In genomic region chr10:58937521-58937920, GRCm38 (mm10) we compare ENCODE assay signal across 25 mouse cellular contexts.
DNase-seq lines count a peak whose midpoint lies in the region; ATAC-seq and TF ChIP-seq lines count a peak whose summit lies in the region.
"Had no signal": no experiment of that assay in that cellular context is flagged by ENCODE, and none has a peak within 500 bp of the region (broad histone marks: within the 10 kb centered on the region; RNA-seq: fewer than 3 reads in every experiment).

No protein-coding gene starts in this region.

- TF ChIP-seq CTCF in lung, embryonic 14.5 days (IDR thresholded peaks at IDR 0.05; ENCODE audit: low read depth) = no peak
- no peak for TF ChIP-seq CTCF in lung, adult 2 months (IDR thresholded peaks at IDR 0.05; ENCODE audit: insufficient read depth, low read length)
- TF ChIP-seq CTCF in forebrain, postnatal 0 days (IDR thresholded peaks at IDR 0.05; ENCODE audit: low read depth) = no peak

- ATAC-seq in forebrain, embryonic 13.5 days = 0 out of 2 replicates have a peak, but pooled peaks have one; percentile 34
- ATAC-seq in forebrain, embryonic 12.5 days (ENCODE audit: low FRiP score) = no peak
- 0 out of 2 replicates have a peak, but pooled peaks have one; percentile 22 for ATAC-seq in hindbrain, embryonic 13.5 days (ENCODE audit: low FRiP score)
- no peak; the same call in 1 of the 2 replicates for ATAC-seq in hindbrain, embryonic 14.5 days (ENCODE audit: low FRiP score)
- ATAC-seq in lung, embryonic 14.5 days (ENCODE audit: insufficient read depth) = no peak
- ATAC-seq in forebrain, postnatal 0 days = no peak
- ATAC-seq: liver, embryonic 12.5 days; midbrain, embryonic 13.5 days had no signal

- H3K4me2 ChIP-seq in forebrain, embryonic 13.5 days = no peak overlapping the region
- H3K4me2 ChIP-seq in forebrain, embryonic 12.5 days = no peak overlapping the region
- no peak overlapping the region for H3K4me2 ChIP-seq in hindbrain, embryonic 13.5 days
- H3K4me2 ChIP-seq in hindbrain, embryonic 14.5 days (replicated peaks) = no peak overlapping the region
- H3K4me2 ChIP-seq in lung, embryonic 14.5 days = no peak overlapping the region
- no peak overlapping the region for H3K4me2 ChIP-seq in forebrain, postnatal 0 days (ENCODE audit: low read depth)
- H3K4me2 ChIP-seq: embryonic facial prominence, embryonic 15.5 days; heart, embryonic 15.5 days; kidney, embryonic 15.5 days; limb, embryonic 13.5 days; liver, embryonic 12.5 days; lung, embryonic 15.5 days; midbrain, embryonic 13.5 days; stomach, embryonic 15.5 days had no signal

- H3K9ac ChIP-seq in forebrain, embryonic 13.5 days = no peak overlapping the region
- H3K9ac ChIP-seq in forebrain, embryonic 12.5 days = no peak overlapping the region
- H3K9ac ChIP-seq in hindbrain, embryonic 13.5 days = no peak overlapping the region
- no peak overlapping the region for H3K9ac ChIP-seq in hindbrain, embryonic 14.5 days
- H3K9ac ChIP-seq in lung, embryonic 14.5 days = no peak overlapping the region
- no peak overlapping the region for H3K9ac ChIP-seq in forebrain, postnatal 0 days
- H3K9ac ChIP-seq: embryonic facial prominence, embryonic 15.5 days; heart, embryonic 15.5 days; kidney, embryonic 15.5 days; limb, embryonic 13.5 days; liver, embryonic 12.5 days; lung, embryonic 15.5 days; midbrain, embryonic 13.5 days; stomach, embryonic 15.5 days had no signal

- no peaks in the 10 kb centered on the region for H3K27me3 ChIP-seq in forebrain, embryonic 13.5 days
- H3K27me3 ChIP-seq in forebrain, embryonic 12.5 days = peaks cover 6% of the 10 kb centered on the region; the same call in 1 of the 2 replicates
- H3K27me3 ChIP-seq in hindbrain, embryonic 13.5 days = no peaks in the 10 kb centered on the region
- H3K27me3 ChIP-seq in hindbrain, embryonic 14.5 days (ENCODE audit: control insufficient read depth, insufficient read depth, low read length) = no peaks in the 10 kb centered on the region
- no peaks in the 10 kb centered on the region for H3K27me3 ChIP-seq in lung, embryonic 14.5 days (ENCODE audit: insufficient read depth, low read length)
- H3K27me3 ChIP-seq in forebrain, postnatal 0 days (ENCODE audit: insufficient read depth, low read length) = no peaks in the 10 kb centered on the region
- H3K27me3 ChIP-seq: embryonic facial prominence, embryonic 15.5 days; kidney, embryonic 15.5 days; liver, embryonic 12.5 days; lung, embryonic 15.5 days; megakaryocyte, embryonic 14.5 days; midbrain, embryonic 13.5 days; stomach, embryonic 15.5 days had no signal

- H3K9me3 ChIP-seq in forebrain, embryonic 13.5 days (replicated peaks) = no peaks in the 10 kb centered on the region
- H3K9me3 ChIP-seq in forebrain, embryonic 12.5 days = no peaks in the 10 kb centered on the region
- H3K9me3 ChIP-seq in hindbrain, embryonic 13.5 days = no peaks in the 10 kb centered on the region
- no peaks in the 10 kb centered on the region for H3K9me3 ChIP-seq in hindbrain, embryonic 14.5 days (ENCODE audit: control insufficient read depth, low read length)
- no peaks in the 10 kb centered on the region for H3K9me3 ChIP-seq in lung, embryonic 14.5 days (ENCODE audit: low read depth, low read length)
- no peaks in the 10 kb centered on the region for H3K9me3 ChIP-seq in forebrain, postnatal 0 days (ENCODE audit: low read length)
- H3K9me3 ChIP-seq: embryonic facial prominence, embryonic 15.5 days; heart, embryonic 15.5 days; kidney, embryonic 15.5 days; limb, embryonic 13.5 days; liver, embryonic 12.5 days; lung, embryonic 15.5 days; megakaryocyte, embryonic 14.5 days; midbrain, embryonic 13.5 days; stomach, embryonic 15.5 days had no signal

- TF ChIP-seq POLR2A in lung, adult 2 months (IDR thresholded peaks at IDR 0.05; ENCODE audit: borderline replicate concordance, extremely low read depth, low read depth, low read length) = no peak

- peaks cover 41% of the 10 kb centered on the region for H3K4me1 ChIP-seq in forebrain, embryonic 13.5 days
- H3K4me1 ChIP-seq in forebrain, embryonic 12.5 days = peaks cover 21% of the 10 kb centered on the region
- H3K4me1 ChIP-seq in hindbrain, embryonic 13.5 days (replicated peaks) = peaks cover 31% of the 10 kb centered on the region
- H3K4me1 ChIP-seq in hindbrain, embryonic 14.5 days (replicated peaks; ENCODE audit: control insufficient read depth, insufficient read depth, low read length) = peaks cover 5% of the 10 kb centered on the region
- H3K4me1 ChIP-seq in lung, embryonic 14.5 days (ENCODE audit: insufficient read depth) = peaks cover 3% of the 10 kb centered on the region; the same call in 1 of the 2 replicates
- H3K4me1 ChIP-seq in lung, adult 2 months (ENCODE audit: control insufficient read depth, insufficient read depth, low read length) = no peaks in the 10 kb centered on the region; the same call in none of the 2 replicates
- H3K4me1 ChIP-seq in forebrain, postnatal 0 days (ENCODE audit: insufficient read depth) = peaks cover 29% of the 10 kb centered on the region
- H3K4me1 ChIP-seq: liver, embryonic 12.5 days; megakaryocyte, embryonic 14.5 days had no signal

- H3K27ac ChIP-seq in forebrain, embryonic 13.5 days = no peak overlapping the region
- no peak overlapping the region for H3K27ac ChIP-seq in forebrain, embryonic 12.5 days
- no peak overlapping the region for H3K27ac ChIP-seq in hindbrain, embryonic 13.5 days
- no peak overlapping the region for H3K27ac ChIP-seq in hindbrain, embryonic 14.5 days
- H3K27ac ChIP-seq in lung, embryonic 14.5 days (ENCODE audit: low read depth) = no peak overlapping the region
- H3K27ac ChIP-seq in forebrain, postnatal 0 days (ENCODE audit: low read depth, low read length) = 0 out of 2 replicates have a peak overlapping the region, but pooled peaks have one; percentile 76
- H3K27ac ChIP-seq: embryonic facial prominence, embryonic 15.5 days; heart, adult 2 months; heart, embryonic 15.5 days; kidney, embryonic 15.5 days; limb, embryonic 13.5 days; liver, embryonic 12.5 days; lung, embryonic 15.5 days; midbrain, embryonic 13.5 days; stomach, embryonic 15.5 days had no signal

- DNase-seq in hindbrain, embryonic 14.5 days (ENCODE audit: low spot score) = no peak
- peak; percentile 42 for DNase-seq in lung, embryonic 14.5 days
- no peak for DNase-seq in lung, adult 2 months
- peak; percentile 51 for DNase-seq in forebrain, postnatal 0 days
- DNase-seq: adrenal gland, postnatal 10 days; cerebellum, adult 8-10 months; gastrocnemius, postnatal 10 days; heart, adult 2 months; heart, postnatal 36 days; kidney, adult 11 months; kidney, postnatal 36 days; lung, postnatal 36 days; thymus, postnatal 25 days had no signal

- WGBS in forebrain, embryonic 13.5 days = 59% methylated on average over 3 of the region's 3 CpGs
- 65% methylated on average over 3 of the region's 3 CpGs for WGBS in forebrain, embryonic 12.5 days
- 44% methylated on average over 3 of the region's 3 CpGs for WGBS in hindbrain, embryonic 13.5 days
- 62% methylated on average over 3 of the region's 3 CpGs for WGBS in hindbrain, embryonic 14.5 days
- 51% methylated on average over 3 of the region's 3 CpGs for WGBS in lung, embryonic 14.5 days
- WGBS in lung, adult 2 months = 51% methylated on average over 3 of the region's 3 CpGs
- 34% methylated on average over 3 of the region's 3 CpGs for WGBS in forebrain, postnatal 0 days

- H3K36me3 ChIP-seq in forebrain, embryonic 13.5 days (ENCODE audit: poor library complexity, severe bottlenecking) = no peaks in the 10 kb centered on the region
- H3K36me3 ChIP-seq in forebrain, embryonic 12.5 days (replicated peaks) = no peaks in the 10 kb centered on the region
- H3K36me3 ChIP-seq in hindbrain, embryonic 13.5 days = no peaks in the 10 kb centered on the region
- H3K36me3 ChIP-seq in hindbrain, embryonic 14.5 days (replicated peaks; ENCODE audit: control insufficient read depth, insufficient read depth) = no peaks in the 10 kb centered on the region
- H3K36me3 ChIP-seq in lung, embryonic 14.5 days (ENCODE audit: insufficient read depth) = no peaks in the 10 kb centered on the region
- no peaks in the 10 kb centered on the region for H3K36me3 ChIP-seq in forebrain, postnatal 0 days (ENCODE audit: insufficient read depth)
- H3K36me3 ChIP-seq: embryonic facial prominence, embryonic 15.5 days; heart, embryonic 15.5 days; kidney, embryonic 15.5 days; limb, embryonic 13.5 days; liver, embryonic 12.5 days; lung, embryonic 15.5 days; midbrain, embryonic 13.5 days; stomach, embryonic 15.5 days had no signal

- H3K4me3 ChIP-seq in forebrain, embryonic 13.5 days = no peak overlapping the region
- no peak overlapping the region for H3K4me3 ChIP-seq in forebrain, embryonic 12.5 days (replicated peaks)
- no peak overlapping the region for H3K4me3 ChIP-seq in hindbrain, embryonic 13.5 days
- no peak overlapping the region for H3K4me3 ChIP-seq in hindbrain, embryonic 14.5 days (replicated peaks; ENCODE audit: low read length)
- no peak overlapping the region for H3K4me3 ChIP-seq in lung, embryonic 14.5 days (ENCODE audit: low read depth, low read length)
- no peak overlapping the region for H3K4me3 ChIP-seq in lung, adult 2 months (replicated peaks; ENCODE audit: extremely low read depth, low read depth, low read length)
- no peak overlapping the region for H3K4me3 ChIP-seq in forebrain, postnatal 0 days (ENCODE audit: low read depth, low read length)
- H3K4me3 ChIP-seq: embryonic facial prominence, embryonic 15.5 days; heart, adult 2 months; heart, embryonic 15.5 days; kidney, embryonic 15.5 days; limb, embryonic 13.5 days; liver, embryonic 12.5 days; lung, embryonic 15.5 days; megakaryocyte, embryonic 14.5 days; midbrain, embryonic 13.5 days; stomach, embryonic 15.5 days had no signal

Comparison
In these comparisons a context has a peak if more than half of its experiments do, and no peak if none do; other contexts are left out.
1. ATAC-seq: peak in forebrain, embryonic 13.5 days (single experiment) and hindbrain, embryonic 13.5 days (single experiment); none in forebrain, embryonic 12.5 days (single experiment), hindbrain, embryonic 14.5 days (single experiment), lung, embryonic 14.5 days (single experiment) and forebrain, postnatal 0 days (single experiment).
2. DNase-seq: peak in lung, embryonic 14.5 days (single experiment) and forebrain, postnatal 0 days (single experiment); none in hindbrain, embryonic 14.5 days (single experiment) and lung, adult 2 months (single experiment).